In the genomic region with DNA sequence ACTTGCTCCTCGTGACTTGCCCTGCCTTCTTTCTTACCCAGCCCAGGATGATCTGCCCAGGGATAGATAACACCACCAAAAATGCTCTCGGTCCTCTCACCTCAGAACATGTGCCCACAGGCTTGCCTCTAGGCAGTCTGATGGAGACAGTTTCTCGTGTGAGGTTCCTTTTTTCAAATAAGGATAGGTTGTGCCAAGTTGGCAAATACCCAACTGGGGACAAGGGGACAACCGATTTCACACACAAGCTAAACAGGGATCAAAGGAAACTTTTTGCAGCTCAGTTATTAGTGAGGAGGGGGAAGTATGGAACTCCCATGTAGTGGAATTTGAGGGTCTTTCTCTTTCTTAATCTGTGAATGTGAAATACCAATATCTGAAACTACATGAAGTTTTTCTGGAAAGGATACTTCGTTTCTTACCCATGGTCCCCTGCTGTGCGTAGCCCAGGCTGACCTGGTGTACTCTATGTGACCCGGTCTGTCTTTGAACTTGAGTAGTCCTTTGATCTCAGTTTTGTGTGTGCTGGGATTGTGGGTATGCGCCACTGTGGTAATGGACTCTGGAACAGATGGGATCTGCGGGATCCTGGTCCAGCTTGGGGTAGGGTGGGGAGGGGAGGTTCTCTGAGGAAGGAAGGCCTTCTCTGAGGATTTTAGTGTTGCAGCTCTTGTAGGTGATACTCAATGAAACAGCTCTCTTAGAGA, we compare ENCODE assay signal across 26 mouse cellular contexts. TPM values are rescaled to one million over a fixed set of nuclear protein-coding genes. Genes with fewer than 3 reads are reported as not detected.
DNase-seq lines count a peak whose midpoint lies in the region; ATAC-seq and TF ChIP-seq lines count a peak whose summit lies in the region.
"Had no signal": no experiment of that assay in that cellular context is flagged by ENCODE, and none has a peak within 500 bp of the region (broad histone marks: within the 10 kb centered on the region; RNA-seq: fewer than 3 reads in every experiment).

No protein-coding gene starts in this region.

- peak; percentile 61 for DNase-seq in heart, adult 11 months
- no peak for DNase-seq in liver, embryonic 11.5 days (ENCODE audit: low spot score)
- peak; percentile 60 for DNase-seq in liver, postnatal 0 days
- no peak for DNase-seq in layer of hippocampus, adult 9-11 months
- DNase-seq: adrenal gland, adult 8-10 months; cerebellum, adult 11 months; cerebellum, adult 2 months; cerebellum, adult 9-11 months; cerebellum, postnatal 25 days; forebrain, postnatal 0 days; gastrocnemius, adult 2 months; gastrocnemius, postnatal 14 days; heart, adult 18-20 months; heart, postnatal 14 days; heart, postnatal 4 days had no signal

- no peaks in the 10 kb centered on the region for H3K9me3 ChIP-seq in heart, embryonic 11.5 days (replicated peaks; ENCODE audit: control insufficient read depth, low read length)
- H3K9me3 ChIP-seq in liver, embryonic 16.5 days (replicated peaks; ENCODE audit: control insufficient read depth, low read length): no peaks in the 10 kb centered on the region
- no peaks in the 10 kb centered on the region for H3K9me3 ChIP-seq in liver, embryonic 11.5 days (ENCODE audit: control insufficient read depth, low read length)
- no peaks in the 10 kb centered on the region for H3K9me3 ChIP-seq in liver, postnatal 0 days (ENCODE audit: low read length)
- H3K9me3 ChIP-seq: embryonic facial prominence, embryonic 12.5 days; embryonic facial prominence, embryonic 15.5 days; heart, embryonic 13.5 days had no signal

- TF ChIP-seq CTCF in liver, postnatal 0 days (IDR thresholded peaks at IDR 0.05; ENCODE audit: low read depth): no peak

- no peak overlapping the region for H3K9ac ChIP-seq in heart, embryonic 11.5 days (ENCODE audit: low read depth, low read length)
- no peak overlapping the region for H3K9ac ChIP-seq in liver, embryonic 16.5 days (ENCODE audit: low read depth, low read length)
- H3K9ac ChIP-seq in liver, embryonic 11.5 days (ENCODE audit: low read depth, low read length): no peak overlapping the region
- H3K9ac ChIP-seq in liver, postnatal 0 days (replicated peaks): no peak overlapping the region
- H3K9ac ChIP-seq: embryonic facial prominence, embryonic 12.5 days; embryonic facial prominence, embryonic 15.5 days; forebrain, postnatal 0 days; heart, embryonic 13.5 days; hindbrain, embryonic 14.5 days had no signal

- no peaks in the 10 kb centered on the region for H3K27me3 ChIP-seq in heart, embryonic 11.5 days (ENCODE audit: control insufficient read depth, insufficient read depth, low read length)
- H3K27me3 ChIP-seq in liver, embryonic 16.5 days (ENCODE audit: control insufficient read depth, insufficient read depth, low read depth, low read length): no peaks in the 10 kb centered on the region
- H3K27me3 ChIP-seq in liver, embryonic 11.5 days (replicated peaks; ENCODE audit: control insufficient read depth, insufficient read depth, low read length): no peaks in the 10 kb centered on the region
- H3K27me3 ChIP-seq in liver, postnatal 0 days (ENCODE audit: insufficient read depth, low read length): no peaks in the 10 kb centered on the region
- H3K27me3 ChIP-seq: embryonic facial prominence, embryonic 12.5 days; embryonic facial prominence, embryonic 15.5 days; heart, embryonic 13.5 days had no signal

- H3K27ac ChIP-seq in heart, embryonic 11.5 days (ENCODE audit: low read depth, low read length): no peak overlapping the region
- no peak overlapping the region for H3K27ac ChIP-seq in liver, embryonic 16.5 days (ENCODE audit: low read length)
- no peak overlapping the region for H3K27ac ChIP-seq in liver, embryonic 11.5 days (ENCODE audit: low read depth, low read length)
- peak overlapping the region; percentile 4; the same call in 1 of the 2 replicates for H3K27ac ChIP-seq in liver, postnatal 0 days (ENCODE audit: low read depth)
- H3K27ac ChIP-seq: embryonic facial prominence, embryonic 12.5 days; embryonic facial prominence, embryonic 15.5 days; gastrocnemius, adult 2 months; heart, embryonic 13.5 days; hindbrain, embryonic 14.5 days; hindbrain, postnatal 0 days had no signal

- no peak overlapping the region for H3K4me3 ChIP-seq in heart, embryonic 11.5 days (ENCODE audit: low read depth, low read length)
- H3K4me3 ChIP-seq in liver, embryonic 16.5 days (ENCODE audit: low read depth, low read length): no peak overlapping the region
- H3K4me3 ChIP-seq in liver, embryonic 11.5 days (ENCODE audit: low read depth, low read length): no peak overlapping the region
- H3K4me3 ChIP-seq in liver, postnatal 0 days (ENCODE audit: low read depth, low read length): no peak overlapping the region
- H3K4me3 ChIP-seq: embryonic facial prominence, embryonic 12.5 days; embryonic facial prominence, embryonic 15.5 days; gastrocnemius, adult 2 months; heart, embryonic 13.5 days had no signal

- ATAC-seq in heart, embryonic 11.5 days (replicated peaks; ENCODE audit: insufficient number of reproducible peaks, low FRiP score, low TSS enrichment): no peak
- ATAC-seq in liver, embryonic 16.5 days (ENCODE audit: low read depth): peak; percentile 21; the same call in 1 of the 2 replicates
- ATAC-seq in liver, embryonic 11.5 days (replicated peaks; ENCODE audit: low FRiP score): no peak
- peak; percentile 97 for ATAC-seq in liver, postnatal 0 days
- ATAC-seq: activated CD4-positive, CD25-positive, alpha-beta regulatory T cell, adult 4 months; CD4-positive, CD25-positive, alpha-beta regulatory T cell, adult 4 months; forebrain, embryonic 14.5 days; forebrain, postnatal 0 days; hindbrain, postnatal 0 days; inflammation-experienced regulatory T-cells, adult 6 months had no signal

- no peak overlapping the region for H3K4me2 ChIP-seq in heart, embryonic 11.5 days
- H3K4me2 ChIP-seq in liver, embryonic 16.5 days (ENCODE audit: low read depth, low read length): no peak overlapping the region
- no peak overlapping the region for H3K4me2 ChIP-seq in liver, embryonic 11.5 days
- H3K4me2 ChIP-seq in liver, postnatal 0 days (ENCODE audit: low read depth, low read length): no peak overlapping the region
- H3K4me2 ChIP-seq: embryonic facial prominence, embryonic 12.5 days; embryonic facial prominence, embryonic 15.5 days; heart, embryonic 13.5 days; hindbrain, embryonic 14.5 days had no signal

- no peaks in the 10 kb centered on the region for H3K36me3 ChIP-seq in heart, embryonic 11.5 days (ENCODE audit: control insufficient read depth, insufficient read depth, low read length)
- no peaks in the 10 kb centered on the region for H3K36me3 ChIP-seq in liver, embryonic 16.5 days (ENCODE audit: control insufficient read depth, insufficient read depth)
- no peaks in the 10 kb centered on the region for H3K36me3 ChIP-seq in liver, embryonic 11.5 days (ENCODE audit: control insufficient read depth, insufficient read depth, low read length)
- H3K36me3 ChIP-seq in liver, postnatal 0 days (replicated peaks; ENCODE audit: insufficient read depth, low read length): no peaks in the 10 kb centered on the region
- H3K36me3 ChIP-seq: embryonic facial prominence, embryonic 12.5 days; embryonic facial prominence, embryonic 15.5 days; heart, embryonic 13.5 days had no signal

- 78% methylated on average over 9 of the region's 9 CpGs for WGBS in heart, embryonic 11.5 days (ENCODE audit: insufficient replicate concordance)
- WGBS in liver, embryonic 16.5 days (ENCODE audit: insufficient replicate concordance): 51% methylated on average over 9 of the region's 9 CpGs
- 81% methylated on average over 9 of the region's 9 CpGs for WGBS in liver, embryonic 11.5 days
- 63% methylated on average over 9 of the region's 9 CpGs for WGBS in liver, postnatal 0 days (ENCODE audit: insufficient replicate concordance)

- TF ChIP-seq EP300 in liver, postnatal 0 days (IDR thresholded peaks at IDR 0.05; ENCODE audit: low read depth): peak; percentile 50; the same call in 1 of the 2 replicates

- no peaks in the 10 kb centered on the region for H3K4me1 ChIP-seq in heart, embryonic 11.5 days (ENCODE audit: control insufficient read depth, insufficient read depth, low read length)
- no peaks in the 10 kb centered on the region for H3K4me1 ChIP-seq in liver, embryonic 16.5 days (ENCODE audit: control insufficient read depth, low read depth, low read length)
- no peaks in the 10 kb centered on the region for H3K4me1 ChIP-seq in liver, embryonic 11.5 days (replicated peaks; ENCODE audit: control insufficient read depth, insufficient read depth, low read length)
- H3K4me1 ChIP-seq in liver, postnatal 0 days (ENCODE audit: insufficient read depth): no peaks in the 10 kb centered on the region
- H3K4me1 ChIP-seq: embryonic facial prominence, embryonic 12.5 days; embryonic facial prominence, embryonic 15.5 days; heart, embryonic 13.5 days had no signal

RNA-seq across cellular contexts. Expression of gene Papss2, which starts 52.7 kb away (rescaled TPM):
- 28.1 and 33.6 TPM in 2 replicates for polyA plus RNA-seq in heart, embryonic 11.5 days (2014; fragmentation: Nextera tagmentation; extraction: Ambion mirVana)
- polyA plus RNA-seq in liver, embryonic 16.5 days (2015; fragmentation: Nextera tagmentation; extraction: Ambion mirVana): 6.7 and 9.3 TPM in 2 replicates
- polyA plus RNA-seq in liver, embryonic 11.5 days (2014; fragmentation: Nextera tagmentation; extraction: Ambion mirVana): 3.4 and 3.5 TPM in 2 replicates
- 29.6 and 35.5 TPM in 2 replicates for polyA plus RNA-seq in liver, postnatal 0 days (2015; fragmentation: Nextera tagmentation; extraction: Ambion mirVana)

RNA-seq across cellular contexts. Expression of gene Minpp1, which starts 57.4 kb away (rescaled TPM):
- 74.3 and 77.0 TPM in 2 replicates for polyA plus RNA-seq in heart, embryonic 11.5 days (2014; fragmentation: Nextera tagmentation; extraction: Ambion mirVana)
- polyA plus RNA-seq in liver, embryonic 16.5 days (2015; fragmentation: Nextera tagmentation; extraction: Ambion mirVana): 69.7 and 71.3 TPM in 2 replicates
- 137 and 153 TPM in 2 replicates for polyA plus RNA-seq in liver, embryonic 11.5 days (2014; fragmentation: Nextera tagmentation; extraction: Ambion mirVana)
- 63.7 and 71.9 TPM in 2 replicates for polyA plus RNA-seq in liver, postnatal 0 days (2015; fragmentation: Nextera tagmentation; extraction: Ambion mirVana)

Comparison
In these comparisons a context has a peak if more than half of its experiments do, and no peak if none do; other contexts are left out.
1. DNase-seq: peak in heart, adult 11 months (single experiment) and liver, postnatal 0 days (single experiment); none in liver, embryonic 11.5 days (single experiment) and layer of hippocampus, adult 9-11 months (single experiment).
2. ATAC-seq: peak in liver, embryonic 16.5 days (single experiment) and liver, postnatal 0 days (single experiment); none in heart, embryonic 11.5 days (single experiment) and liver, embryonic 11.5 days (single experiment).